Mouse (Mus musculus) 3134 (cell line): ENCODE data around the gene Obscn.

Experiments
- DNase-seq: peaks from one replicate; pipeline ENCODE4 v3.0.0-alpha.2; 2011; ENCODE audit warnings: low spot score; ENCODE audit not compliant: insufficient read length; ENCODE audit errors: extremely low read depth

Gene Obscn

GRCm38 (mm10) chr11:58947798-58948528 is 188.2 kb downstream of the Obscn start:
- DNase-seq, result no peak

DNA sequence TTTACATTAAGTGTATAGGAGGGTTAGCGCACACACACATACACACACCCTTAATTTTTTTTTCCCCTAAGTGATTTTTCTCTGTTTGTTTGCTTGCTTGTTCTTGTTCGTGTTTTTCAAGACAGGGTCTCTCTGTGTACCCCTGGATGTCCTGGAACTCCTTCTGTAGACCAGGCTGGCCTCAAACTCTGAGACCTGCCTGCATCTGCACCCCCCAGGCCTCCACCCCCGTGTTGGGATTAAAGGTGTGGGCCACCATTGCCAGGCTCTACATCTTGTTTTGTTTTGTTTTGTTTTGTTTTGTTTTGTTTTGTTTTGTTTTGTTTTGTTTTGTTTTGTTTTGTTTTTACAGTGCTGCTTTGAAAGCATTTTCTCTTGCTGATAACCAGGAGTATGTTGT is 188.9 kb downstream of the Obscn start:
- no peak for DNase-seq
